ENCODE assay signal across 8 mouse cellular contexts in genomic region chr3:82362452-82362851, GRCm38 (mm10). TPM values are rescaled to one million over a fixed set of nuclear protein-coding genes. Genes with fewer than 3 reads are reported as not detected.
A peak's percentile ranks its signal among the peaks of the same experiment; 100 is the strongest.
DNase-seq lines count a peak whose midpoint lies in the region; ATAC-seq lines count a peak whose summit lies in the region.
"Had no signal": no experiment of that assay in that cellular context is flagged by ENCODE, and none has a peak within 500 bp of the region (broad histone marks: within the 10 kb centered on the region; RNA-seq: fewer than 3 reads in every experiment).

No protein-coding gene starts in this region.

- peak; percentile 16 to 21 for DNase-seq in B cell, adult 2 months
- peak; percentile 42 for DNase-seq in ES-CJ7 (ENCODE audit: low read depth, low spot score)
- DNase-seq in left cerebral cortex, adult 8-10 months (ENCODE audit: low spot score in 2 of 2): no peak

- H3K4me2 ChIP-seq in kidney, embryonic 15.5 days: no peak overlapping the region
- H3K4me2 ChIP-seq in kidney, embryonic 14.5 days (replicated peaks; ENCODE audit: low read depth, low read length): no peak overlapping the region
- H3K4me2 ChIP-seq in liver, embryonic 12.5 days: peak overlapping the region; percentile 24; the same call in 1 of the 2 replicates
- no peak overlapping the region for H3K4me2 ChIP-seq in intestine, embryonic 15.5 days (replicated peaks)
- H3K4me2 ChIP-seq: embryonic facial prominence, embryonic 13.5 days had no signal

- H3K4me1 ChIP-seq in kidney, embryonic 15.5 days: peaks cover 5% of the 10 kb centered on the region
- H3K4me1 ChIP-seq in kidney, embryonic 14.5 days (ENCODE audit: control insufficient read depth, insufficient read depth, low read length): no peaks in the 10 kb centered on the region
- H3K4me1 ChIP-seq in liver, embryonic 12.5 days: peaks cover 7% of the 10 kb centered on the region; the same call in 1 of the 2 replicates
- H3K4me1 ChIP-seq in intestine, embryonic 15.5 days (replicated peaks): no peaks in the 10 kb centered on the region

- H3K9ac ChIP-seq in kidney, embryonic 15.5 days: no peak overlapping the region
- no peak overlapping the region for H3K9ac ChIP-seq in kidney, embryonic 14.5 days (ENCODE audit: low read depth, low read length)
- H3K9ac ChIP-seq in liver, embryonic 12.5 days: no peak overlapping the region
- no peak overlapping the region for H3K9ac ChIP-seq in intestine, embryonic 15.5 days
- H3K9ac ChIP-seq: embryonic facial prominence, embryonic 13.5 days had no signal

- ATAC-seq in kidney, embryonic 15.5 days (replicated peaks; ENCODE audit: low FRiP score): no peak
- ATAC-seq in kidney, embryonic 14.5 days (ENCODE audit: low FRiP score, low TSS enrichment): no peak
- ATAC-seq in liver, embryonic 12.5 days: no peak
- ATAC-seq in intestine, embryonic 15.5 days: no peak

- 27% methylated on average over 4 of the region's 4 CpGs for WGBS in kidney, embryonic 15.5 days
- WGBS in kidney, embryonic 14.5 days: 23% methylated on average over 4 of the region's 4 CpGs
- WGBS in liver, embryonic 12.5 days (ENCODE audit: insufficient replicate concordance): 11% methylated on average over 4 of the region's 4 CpGs
- 24% methylated on average over 4 of the region's 4 CpGs for WGBS in intestine, embryonic 15.5 days

- no peak overlapping the region for H3K4me3 ChIP-seq in kidney, embryonic 15.5 days (replicated peaks)
- H3K4me3 ChIP-seq in kidney, embryonic 14.5 days (ENCODE audit: low read length): no peak overlapping the region
- H3K4me3 ChIP-seq in liver, embryonic 12.5 days: no peak overlapping the region
- H3K4me3 ChIP-seq in intestine, embryonic 15.5 days (replicated peaks): no peak overlapping the region
- H3K4me3 ChIP-seq: embryonic facial prominence, embryonic 13.5 days had no signal

- peaks cover 14% of the 10 kb centered on the region for H3K36me3 ChIP-seq in kidney, embryonic 15.5 days
- H3K36me3 ChIP-seq in kidney, embryonic 14.5 days (ENCODE audit: control insufficient read depth, insufficient read depth, low read length): no peaks in the 10 kb centered on the region; the same call in 1 of the 2 replicates
- H3K36me3 ChIP-seq in liver, embryonic 12.5 days: no peaks in the 10 kb centered on the region
- no peaks in the 10 kb centered on the region for H3K36me3 ChIP-seq in intestine, embryonic 15.5 days

- no peaks in the 10 kb centered on the region for H3K9me3 ChIP-seq in kidney, embryonic 15.5 days (replicated peaks)
- H3K9me3 ChIP-seq in kidney, embryonic 14.5 days (ENCODE audit: control insufficient read depth, low read length): no peaks in the 10 kb centered on the region
- no peaks in the 10 kb centered on the region for H3K9me3 ChIP-seq in liver, embryonic 12.5 days (replicated peaks)
- H3K9me3 ChIP-seq in intestine, embryonic 15.5 days: no peaks in the 10 kb centered on the region
- H3K9me3 ChIP-seq: embryonic facial prominence, embryonic 13.5 days had no signal

- H3K27ac ChIP-seq in kidney, embryonic 15.5 days: peak overlapping the region; percentile 11; the same call in 1 of the 2 replicates
- H3K27ac ChIP-seq in kidney, embryonic 14.5 days (ENCODE audit: low read depth, low read length): no peak overlapping the region; the same call in 1 of the 2 replicates
- no peak overlapping the region for H3K27ac ChIP-seq in liver, embryonic 12.5 days
- no peak overlapping the region for H3K27ac ChIP-seq in intestine, embryonic 15.5 days
- H3K27ac ChIP-seq: embryonic facial prominence, embryonic 13.5 days had no signal

- no peaks in the 10 kb centered on the region for H3K27me3 ChIP-seq in kidney, embryonic 15.5 days
- H3K27me3 ChIP-seq in kidney, embryonic 14.5 days (ENCODE audit: control insufficient read depth, insufficient read depth, low read length): no peaks in the 10 kb centered on the region
- peaks cover 7% of the 10 kb centered on the region for H3K27me3 ChIP-seq in liver, embryonic 12.5 days (replicated peaks)
- H3K27me3 ChIP-seq in intestine, embryonic 15.5 days (replicated peaks): no peaks in the 10 kb centered on the region
- H3K27me3 ChIP-seq: embryonic facial prominence, embryonic 13.5 days had no signal

RNA-seq across cellular contexts. Expression of gene Map9, which starts 4.6 kb away (rescaled TPM):
- polyA plus RNA-seq in kidney, embryonic 15.5 days (2015; fragmentation: Nextera tagmentation; extraction: Ambion mirVana): 7.5 and 8.5 TPM in 2 replicates
- polyA plus RNA-seq in kidney, embryonic 14.5 days (2014; fragmentation: Nextera tagmentation; extraction: Ambion mirVana): 6.5 and 7.8 TPM in 2 replicates
- 0.53 and 0.86 TPM in 2 replicates for polyA plus RNA-seq in liver, embryonic 12.5 days (2016; fragmentation: Nextera tagmentation; extraction: Ambion mirVana)
- total RNA-seq in left cerebral cortex, adult 8-10 months (2022): 10 to 100 TPM; 81.7 to 92.4 (median 84.7) TPM
- 5.3 and 7.4 TPM in 2 replicates for polyA plus RNA-seq in intestine, embryonic 15.5 days (2015; fragmentation: Nextera tagmentation; extraction: Ambion mirVana)

Comparison
In these comparisons a context has a peak if more than half of its experiments do, and no peak if none do; other contexts are left out.
1. DNase-seq: peak in B cell, adult 2 months (2 of 2) and ES-CJ7 (single experiment); none in left cerebral cortex, adult 8-10 months (0 of 2).